Mouse (Mus musculus) midbrain, embryonic 10.5 days (tissue): ENCODE data around the gene Eno4. TPM values are rescaled to one million over a fixed set of nuclear protein-coding genes. Genes with fewer than 3 reads are reported as not detected.
"Not testable (repeated sequence)": the region's sequence is repeated elsewhere in the genome, so short reads cannot be mapped to it uniquely, and the experiment has no call there.

Experiments
- DNase-seq: peaks from one replicate; pipeline ENCODE4 v3.0.0-alpha.2; 2017; ENCODE audit warnings: low spot score
- H3K27ac ChIP-seq: fragments of 300-500 bp; sonication (generic); replicated peaks from 2 replicates; pipeline ENCODE4 v1.5.1; 2016; ENCODE audit warnings: mild to moderate bottlenecking
- H3K27me3 ChIP-seq: fragments of 300-500 bp; sonication (generic); 2 replicates; pipeline ENCODE4 v1.6.1; 2016; ENCODE audit warnings: low read depth, mild to moderate bottlenecking; ENCODE audit not compliant: poor library complexity, severe bottlenecking
- H3K36me3 ChIP-seq: fragments of 300-500 bp; sonication (generic); 2 replicates; pipeline ENCODE4 v1.6.1; 2016; ENCODE audit warnings: mild to moderate bottlenecking, moderate library complexity
- H3K4me1 ChIP-seq: fragments of 300-500 bp; sonication (generic); 2 replicates; pipeline ENCODE4 v1.6.1; 2016
- H3K4me3 ChIP-seq: fragments of 300-500 bp; sonication (generic); 2 replicates; pipeline ENCODE4 v1.5.1; 2016; ENCODE audit warnings: mild to moderate bottlenecking, moderate library complexity
- H3K9me3 ChIP-seq: fragments of 300-500 bp; sonication (generic); replicated peaks from 2 replicates; pipeline ENCODE4 v1.6.1; 2016; ENCODE audit warnings: mild to moderate bottlenecking
- WGBS: fragments of 180-500 bp; shearing (Covaris S2); methylation state at CpG from one replicate; pipeline ENCODE4 v1.1.7; 2016; 5-methylcytosine and 5-hydroxymethylcytosine counted together
- polyA plus RNA-seq: library from polyadenylated mRNA; unstranded; fragments of >200 nt; fragmentation: Nextera tagmentation; extraction: Ambion mirVana; gene quantifications from 2 replicates; pipeline ENCODE4 v1.2.1, GENCODE M21; 2016

Eno4 gene
- polyA plus RNA-seq: 0.43 and 0.54 TPM in 2 replicates

GRCm38 (mm10) chr19:58942841-58943828 is at the start of gene Eno4, which contains the start of gene Hspa12a:
Eno4 (plus strand) TSS chr19:58943425.
Hspa12a (minus strand) TSS chr19:58943654.
- H3K27ac ChIP-seq: peak within 1 kb of the TSS; percentile 91
- peak; percentile 97 for DNase-seq
- under 1% methylated on average over 65 of the region's 65 CpGs for WGBS
- no peaks in the 10 kb centered on the region for H3K36me3 ChIP-seq
- H3K27me3 ChIP-seq: peaks cover 28% of the 10 kb centered on the region
- peak within 1 kb of the TSS; percentile 74 for H3K4me3 ChIP-seq
- no peaks in the 10 kb centered on the region for H3K9me3 ChIP-seq
- peaks cover 20% of the 10 kb centered on the region for H3K4me1 ChIP-seq

- Histone ChIP-seq H3K4me3 (no peak overlapping the region), H3K9me3 (peaks cover 14% of the 10 kb centered on the region), H3K36me3 (no peaks in the 10 kb centered on the region), H3K4me1 (no peaks in the 10 kb centered on the region), H3K27ac (no peak overlapping the region), H3K27me3 (no peaks in the 10 kb centered on the region)
- no peak for DNase-seq
- WGBS: 76% methylated on average over 3 of the region's 3 CpGs
These were observed 47.0 kb upstream of the Eno4 start for GRCm38 (mm10) chr19:58896216-58896615.

- H3K4me3 ChIP-seq, DNase-seq, H3K4me1 ChIP-seq, H3K36me3 ChIP-seq, H3K27ac ChIP-seq: not testable (repeated sequence)
- WGBS: 89% methylated on average over 10 of the region's 10 CpGs
- H3K9me3 ChIP-seq: peaks cover 14% of the 10 kb centered on the region
- peaks cover 23% of the 10 kb centered on the region for H3K27me3 ChIP-seq
These were observed 42.8 kb upstream of the Eno4 start for GRCm38 (mm10) chr19:58900471-58900870.

- H3K9me3 ChIP-seq: peaks cover 1% of the 10 kb centered on the region
- peaks cover 7% of the 10 kb centered on the region for H3K4me1 ChIP-seq
- 69% methylated on average over 7 of the region's 7 CpGs for WGBS
- H3K36me3 ChIP-seq: no peaks in the 10 kb centered on the region
- 0 out of 2 replicates have a peak overlapping the region, but pooled peaks have one; percentile 6 for H3K27ac ChIP-seq
- H3K4me3 ChIP-seq: peak overlapping the region; percentile 46
- peaks cover 35% of the 10 kb centered on the region for H3K27me3 ChIP-seq
- no peak for DNase-seq
These were observed 39.9 kb upstream of the Eno4 start for GRCm38 (mm10) chr19:58903079-58903898.

- Histone ChIP-seq H3K9me3 (no peaks in the 10 kb centered on the region), H3K4me3 (peak overlapping the region; percentile 46), H3K4me1 (peaks cover 7% of the 10 kb centered on the region), H3K36me3 (no peaks in the 10 kb centered on the region), H3K27me3 (peaks cover 35% of the 10 kb centered on the region), H3K27ac (0 out of 2 replicates have a peak overlapping the region, but pooled peaks have one; percentile 6)
- peak; percentile 85 for DNase-seq
- 1% methylated on average over 11 of the region's 11 CpGs for WGBS
These were observed 39.3 kb upstream of the Eno4 start for GRCm38 (mm10) chr19:58903899-58904327.

GRCm38 (mm10) chr19:58906685-58907084 is 36.5 kb upstream of the Eno4 start:
- 50% methylated on average over 9 of the region's 9 CpGs for WGBS

GRCm38 (mm10) chr19:58908018-58908417 is 35.2 kb upstream of the Eno4 start:
- Histone ChIP-seq H3K27me3 (peaks cover 45% of the 10 kb centered on the region), H3K4me3 (no peak overlapping the region), H3K27ac (no peak overlapping the region), H3K4me1 (peaks cover 26% of the 10 kb centered on the region), H3K36me3 (no peaks in the 10 kb centered on the region), H3K9me3 (no peaks in the 10 kb centered on the region)
- no peak for DNase-seq
- 80% methylated on average over 10 of the region's 10 CpGs for WGBS

More at GRCm38 (mm10) chr19:58906685-58907084, 36.5 kb upstream of the Eno4 start:
- no peak overlapping the region for H3K4me3 ChIP-seq
- H3K36me3 ChIP-seq: no peaks in the 10 kb centered on the region
- peaks cover 37% of the 10 kb centered on the region for H3K27me3 ChIP-seq
- no peak overlapping the region for H3K27ac ChIP-seq
- peaks cover 20% of the 10 kb centered on the region for H3K4me1 ChIP-seq
- no peaks in the 10 kb centered on the region for H3K9me3 ChIP-seq
- no peak for DNase-seq

- no peaks in the 10 kb centered on the region for H3K36me3 ChIP-seq
- H3K27me3 ChIP-seq: peaks cover 50% of the 10 kb centered on the region
- WGBS: 6% methylated on average over 11 of the region's 11 CpGs
- H3K4me1 ChIP-seq: peaks cover 19% of the 10 kb centered on the region
- peak overlapping the region; percentile 56 for H3K4me3 ChIP-seq
- peak; percentile 63 for DNase-seq
- no peaks in the 10 kb centered on the region for H3K9me3 ChIP-seq
- peak overlapping the region; percentile 71 for H3K27ac ChIP-seq
These were observed 32.3 kb upstream of the Eno4 start for GRCm38 (mm10) chr19:58910941-58911368.

- Histone ChIP-seq H3K27ac (peak overlapping the region; percentile 71), H3K36me3 (no peaks in the 10 kb centered on the region), H3K4me1 (peaks cover 19% of the 10 kb centered on the region), H3K9me3 (no peaks in the 10 kb centered on the region), H3K27me3 (peaks cover 50% of the 10 kb centered on the region), H3K4me3 (peak overlapping the region; percentile 56)
- WGBS: 9% methylated on average over 9 of the region's 9 CpGs
- DNase-seq: peak; percentile 84
These were observed 31.8 kb upstream of the Eno4 start for GRCm38 (mm10) chr19:58911386-58911785.

- peaks cover 66% of the 10 kb centered on the region for H3K27me3 ChIP-seq
- H3K4me1 ChIP-seq: peaks cover 22% of the 10 kb centered on the region
- WGBS: 83% methylated on average over 6 of the region's 6 CpGs
- H3K4me3 ChIP-seq: no peak overlapping the region
- no peaks in the 10 kb centered on the region for H3K36me3 ChIP-seq
- DNase-seq: no peak
- H3K9me3 ChIP-seq: no peaks in the 10 kb centered on the region
- H3K27ac ChIP-seq: no peak overlapping the region
These were observed 29.9 kb upstream of the Eno4 start for GRCm38 (mm10) chr19:58913301-58913700.

- WGBS: 7% methylated on average over 11 of the region's 11 CpGs
- H3K27ac ChIP-seq: no peak overlapping the region
- no peak for DNase-seq
- H3K4me1 ChIP-seq: peaks cover 14% of the 10 kb centered on the region
- no peaks in the 10 kb centered on the region for H3K9me3 ChIP-seq
- no peak overlapping the region for H3K4me3 ChIP-seq
- H3K36me3 ChIP-seq: no peaks in the 10 kb centered on the region
- peaks cover 77% of the 10 kb centered on the region for H3K27me3 ChIP-seq
These were observed 24.6 kb upstream of the Eno4 start for GRCm38 (mm10) chr19:58918597-58918996.

GRCm38 (mm10) chr19:58919148-58919547 is 24.1 kb upstream of the Eno4 start:
- Histone ChIP-seq H3K9me3 (no peaks in the 10 kb centered on the region), H3K27ac (no peak overlapping the region)
- DNase-seq: no peak

More at GRCm38 (mm10) chr19:58919148-58919547, 24.1 kb upstream of the Eno4 start:
- 26% methylated on average over 7 of the region's 7 CpGs for WGBS
- no peaks in the 10 kb centered on the region for H3K36me3 ChIP-seq
- H3K4me3 ChIP-seq: no peak overlapping the region
- peaks cover 14% of the 10 kb centered on the region for H3K4me1 ChIP-seq
- H3K27me3 ChIP-seq: peaks cover 77% of the 10 kb centered on the region
